Mouse (Mus musculus): ENCODE data around the gene Baiap2l1. TPM values are rescaled to one million over a fixed set of nuclear protein-coding genes. Genes with fewer than 3 reads are reported as not detected.
A peak's percentile ranks its signal among the peaks of the same experiment; 100 is the strongest.

Baiap2l1 gene
- polyA plus RNA-seq, 1 experiment from 2014 or later: 11.0 TPM

DNA sequence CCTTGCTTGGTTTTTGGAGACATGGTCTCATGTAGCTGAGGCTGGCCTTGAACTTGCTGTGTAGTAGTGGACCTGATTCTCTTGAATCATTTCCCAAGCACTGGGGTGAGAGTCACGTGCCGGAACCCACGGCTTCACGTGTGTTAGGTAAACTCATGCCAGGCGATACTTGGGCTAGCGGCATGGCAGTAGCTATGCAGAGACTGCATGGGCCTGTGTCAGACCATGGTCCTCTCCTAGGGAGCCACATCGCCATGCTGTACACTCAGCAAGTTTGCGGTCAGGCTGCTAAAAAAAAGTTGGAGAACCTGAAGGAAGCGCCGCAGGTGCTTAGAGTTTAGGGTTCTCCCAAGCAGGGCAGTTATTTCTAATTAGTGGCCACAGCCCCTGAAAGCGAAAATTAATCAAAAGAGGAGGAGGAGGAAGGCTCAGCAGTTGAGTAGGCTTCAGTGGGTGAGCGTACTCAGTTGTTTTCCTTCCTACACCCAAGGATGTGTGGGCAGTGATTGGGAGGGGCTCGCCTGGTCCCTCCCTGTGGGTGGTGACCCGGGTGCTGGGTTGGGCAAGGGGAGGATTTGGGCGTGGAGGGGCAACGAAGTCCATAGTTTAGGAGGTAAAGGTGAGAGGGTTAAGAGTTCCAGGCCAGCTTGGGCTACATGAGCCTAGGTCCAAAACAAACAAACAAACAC, 103.6 kb downstream of the Baiap2l1 start:
- ATAC-seq (ENCODE audit: insufficient number of reproducible peaks, insufficient read depth, low FRiP score, low read depth): peak; percentile 24; the same call in 1 of the 2 replicates

DNA sequence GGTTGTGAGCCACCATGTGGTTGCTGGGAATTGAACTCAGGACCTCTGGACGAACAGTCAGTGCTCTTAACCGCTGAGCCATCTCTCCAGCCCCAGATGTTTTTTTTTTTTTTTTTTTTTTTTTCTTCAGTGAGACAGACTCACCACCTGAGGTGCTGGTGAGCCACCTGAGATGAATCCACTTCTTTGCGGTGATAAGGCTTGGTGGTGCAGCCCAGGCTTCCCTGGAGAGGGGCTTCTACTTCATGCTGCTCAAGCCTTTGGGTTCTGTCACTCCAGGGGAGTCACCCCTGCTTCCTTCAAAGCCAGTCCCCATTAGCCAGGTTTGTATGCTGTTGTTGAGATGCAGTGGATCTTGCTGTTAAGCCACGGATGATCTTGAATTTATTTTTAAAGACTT, 104.7 kb downstream of the Baiap2l1 start:
- ATAC-seq (ENCODE audit: insufficient number of reproducible peaks, insufficient read depth, low FRiP score, low read depth): no peak
- no peak overlapping the region for H3K4me3 ChIP-seq (ENCODE audit: control insufficient read depth in 1 of 2, insufficient read depth in 1 of 2, low read depth in 1 of 2, low read length in 2 of 2)
- no peak overlapping the region for H3K27ac ChIP-seq (replicated peaks in 1 of 2; ENCODE audit: control insufficient read depth in 1 of 2, insufficient read depth in 1 of 2, low read depth in 2 of 2, low read length in 2 of 2)
- WGBS: 75% methylated on average over 4 of the region's 4 CpGs
- no peak overlapping the region for H3K4me2 ChIP-seq (ENCODE audit: low read length)
- H3K36me3 ChIP-seq (ENCODE audit: control insufficient read depth, insufficient read depth, low read length): peaks cover 9% of the 10 kb centered on the region; the same call in 1 of the 2 replicates
- H3K9ac ChIP-seq (ENCODE audit: low read length): no peak overlapping the region
- H3K9me3 ChIP-seq (ENCODE audit: control insufficient read depth, low read length): no peaks in the 10 kb centered on the region
- no peaks in the 10 kb centered on the region for H3K27me3 ChIP-seq (ENCODE audit: control insufficient read depth, insufficient read depth, low read length)
- H3K4me1 ChIP-seq (ENCODE audit: control insufficient read depth in 2 of 2, insufficient read depth in 2 of 2, low read length in 2 of 2): peaks cover 22 to 23% of the 10 kb centered on the region in 2 experiments

More for the DNA sequence above, 103.6 kb downstream of the Baiap2l1 start:
- Histone ChIP-seq H3K27me3 (ENCODE audit: control insufficient read depth, insufficient read depth, low read length) (no peaks in the 10 kb centered on the region), H3K4me3 (ENCODE audit: control insufficient read depth in 1 of 2, insufficient read depth in 1 of 2, low read depth in 1 of 2, low read length in 2 of 2) (peak overlapping the region; percentile 85 to 99), H3K4me1 (ENCODE audit: control insufficient read depth in 2 of 2, insufficient read depth in 2 of 2, low read length in 2 of 2) (peaks cover 31 to 34% of the 10 kb centered on the region in 2 experiments), H3K27ac (replicated peaks in 1 of 2; ENCODE audit: control insufficient read depth in 1 of 2, insufficient read depth in 1 of 2, low read depth in 2 of 2, low read length in 2 of 2) (peak overlapping the region; percentile 28 to 97; a peak in 2 of 4 replicates), H3K9ac (ENCODE audit: low read length) (peak overlapping the region; percentile 99), H3K9me3 (ENCODE audit: control insufficient read depth, low read length) (no peaks in the 10 kb centered on the region), H3K36me3 (ENCODE audit: control insufficient read depth, insufficient read depth, low read length) (peaks cover 19% of the 10 kb centered on the region; the same call in 1 of the 2 replicates), H3K4me2 (ENCODE audit: low read length) (peak overlapping the region; percentile 75)
- WGBS: 51% methylated on average over 16 of the region's 16 CpGs

DNA sequence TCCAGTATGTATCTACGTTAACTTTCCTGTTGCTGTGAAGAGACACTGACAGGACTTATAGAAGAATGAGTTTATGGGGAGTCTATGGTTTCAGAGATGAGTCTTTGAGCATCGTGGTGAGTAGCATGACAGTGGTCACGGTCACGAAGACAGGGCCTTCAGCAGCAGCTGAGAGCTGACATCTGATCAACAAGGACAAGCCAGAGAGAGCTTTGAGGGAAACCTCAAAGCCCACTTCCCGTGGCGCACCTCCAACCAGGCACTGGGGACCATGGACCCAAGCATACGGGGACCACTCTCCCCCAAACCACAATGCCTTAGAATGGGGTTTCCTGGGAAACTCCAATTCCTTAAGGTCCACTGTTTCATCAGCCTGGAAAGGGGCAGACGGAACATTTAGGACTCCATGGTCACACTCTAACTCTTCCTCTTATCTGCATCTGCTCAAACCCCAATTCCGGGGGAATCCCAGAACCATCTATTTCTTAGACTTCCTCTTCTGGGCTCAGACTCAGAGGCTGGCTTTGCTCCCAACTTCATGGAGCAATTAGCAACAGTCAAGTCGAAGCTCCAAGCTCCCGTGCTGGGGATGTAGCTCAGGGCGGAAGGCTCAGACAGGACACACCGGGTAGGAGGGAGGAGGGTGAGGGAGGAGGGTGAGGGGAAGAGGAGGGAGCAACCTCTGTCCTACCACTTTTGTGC, 105.9 kb downstream of the Baiap2l1 start:
- Histone ChIP-seq H3K27me3 (ENCODE audit: control insufficient read depth, insufficient read depth, low read length) (no peaks in the 10 kb centered on the region), H3K4me2 (ENCODE audit: low read length) (no peak overlapping the region), H3K4me3 (ENCODE audit: control insufficient read depth in 1 of 2, insufficient read depth in 1 of 2, low read depth in 1 of 2, low read length in 2 of 2) (no peak overlapping the region), H3K27ac (replicated peaks in 1 of 2; ENCODE audit: control insufficient read depth in 1 of 2, insufficient read depth in 1 of 2, low read depth in 2 of 2, low read length in 2 of 2) (no peak overlapping the region), H3K4me1 (ENCODE audit: control insufficient read depth in 2 of 2, insufficient read depth in 2 of 2, low read length in 2 of 2) (peaks cover 11 to 16% of the 10 kb centered on the region in 2 experiments), H3K9ac (ENCODE audit: low read length) (no peak overlapping the region), H3K36me3 (ENCODE audit: control insufficient read depth, insufficient read depth, low read length) (peaks cover 2% of the 10 kb centered on the region; the same call in 1 of the 2 replicates), H3K9me3 (ENCODE audit: control insufficient read depth, low read length) (no peaks in the 10 kb centered on the region)
- no peak for ATAC-seq (ENCODE audit: insufficient number of reproducible peaks, insufficient read depth, low FRiP score, low read depth)
- WGBS: 86% methylated on average over 13 of the region's 13 CpGs

DNA sequence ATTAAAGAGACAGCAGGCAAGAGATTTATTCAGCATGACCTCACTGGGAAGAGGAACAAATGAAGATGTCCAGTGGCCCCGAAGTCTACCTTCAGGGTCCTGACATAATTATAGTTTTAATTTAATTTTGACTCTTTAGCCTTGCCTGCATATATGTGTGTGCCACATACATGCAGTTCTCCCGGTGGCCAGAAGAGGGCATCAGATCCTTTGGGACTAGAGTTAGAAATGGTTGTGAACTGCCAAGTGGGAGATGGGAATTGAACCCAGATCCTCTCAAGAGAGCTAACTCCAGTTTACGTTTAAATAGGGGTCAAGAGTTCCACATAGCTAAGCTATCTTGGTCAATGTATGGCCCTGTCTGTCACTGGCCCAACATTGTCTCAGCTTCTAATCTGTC, 108.0 kb downstream of the Baiap2l1 start:
- 79% methylated on average over 3 of the region's 3 CpGs for WGBS
- ATAC-seq (ENCODE audit: insufficient number of reproducible peaks, insufficient read depth, low FRiP score, low read depth): no peak
- peaks cover 5 to 10% of the 10 kb centered on the region in 2 experiments; a peak in 2 of 4 replicates for H3K4me1 ChIP-seq (ENCODE audit: control insufficient read depth in 2 of 2, insufficient read depth in 2 of 2, low read length in 2 of 2)

DNA sequence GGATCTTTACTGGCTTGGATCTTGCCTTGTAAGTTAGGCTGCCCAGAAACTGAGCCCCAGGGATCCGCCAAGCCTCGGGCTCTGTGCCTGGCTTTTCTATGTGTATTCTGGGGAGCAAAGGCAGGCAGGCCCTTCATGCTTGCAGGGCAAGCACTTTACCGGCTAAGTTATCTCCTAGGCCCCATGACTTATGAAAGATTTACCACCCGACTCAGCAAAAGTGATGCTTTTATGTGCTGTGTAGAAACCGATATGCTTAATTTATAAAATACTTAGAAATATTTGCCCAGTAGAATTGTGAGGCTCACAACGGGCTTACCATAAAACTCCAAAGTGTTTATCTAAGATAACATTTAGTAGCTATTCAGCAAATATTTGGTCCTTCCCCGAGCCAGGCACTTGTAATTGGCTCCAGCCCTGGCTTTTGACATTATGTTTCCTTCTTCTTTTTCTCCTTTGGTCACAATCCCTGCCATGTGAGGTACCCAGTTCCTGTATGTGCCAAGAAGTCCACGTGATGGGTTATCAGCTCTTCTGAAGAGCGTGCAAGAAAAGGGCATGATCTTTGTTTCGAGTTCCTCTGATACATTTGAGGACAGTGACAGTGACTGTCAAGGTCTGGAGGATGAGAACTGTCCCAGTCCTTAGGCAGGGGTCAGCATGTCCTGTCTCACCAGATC, 109.9 kb downstream of the Baiap2l1 start:
- peaks cover 0 to 7% of the 10 kb centered on the region in 2 experiments; a peak in 1 of 4 replicates for H3K4me1 ChIP-seq (ENCODE audit: control insufficient read depth in 2 of 2, insufficient read depth in 2 of 2, low read length in 2 of 2)
- ATAC-seq (ENCODE audit: insufficient number of reproducible peaks, insufficient read depth, low FRiP score, low read depth): no peak
- H3K9ac ChIP-seq (ENCODE audit: low read length): no peak overlapping the region
- 46% methylated on average over 10 of the region's 10 CpGs for WGBS
- H3K4me3 ChIP-seq (ENCODE audit: control insufficient read depth in 1 of 2, insufficient read depth in 1 of 2, low read depth in 1 of 2, low read length in 2 of 2): no peak overlapping the region
- H3K36me3 ChIP-seq (ENCODE audit: control insufficient read depth, insufficient read depth, low read length): no peaks in the 10 kb centered on the region
- no peaks in the 10 kb centered on the region for H3K27me3 ChIP-seq (ENCODE audit: control insufficient read depth, insufficient read depth, low read length)
- no peak overlapping the region for H3K4me2 ChIP-seq (ENCODE audit: low read length)
- no peaks in the 10 kb centered on the region for H3K9me3 ChIP-seq (ENCODE audit: control insufficient read depth, low read length)
- no peak overlapping the region for H3K27ac ChIP-seq (replicated peaks in 1 of 2; ENCODE audit: control insufficient read depth in 1 of 2, insufficient read depth in 1 of 2, low read depth in 2 of 2, low read length in 2 of 2)

More for the DNA sequence above, 108.0 kb downstream of the Baiap2l1 start:
- H3K27ac ChIP-seq (replicated peaks in 1 of 2; ENCODE audit: control insufficient read depth in 1 of 2, insufficient read depth in 1 of 2, low read depth in 2 of 2, low read length in 2 of 2): no peak overlapping the region
- H3K27me3 ChIP-seq (ENCODE audit: control insufficient read depth, insufficient read depth, low read length): no peaks in the 10 kb centered on the region
- no peak overlapping the region for H3K9ac ChIP-seq (ENCODE audit: low read length)
- no peak overlapping the region for H3K4me2 ChIP-seq (ENCODE audit: low read length)
- no peaks in the 10 kb centered on the region for H3K9me3 ChIP-seq (ENCODE audit: control insufficient read depth, low read length)
- H3K36me3 ChIP-seq (ENCODE audit: control insufficient read depth, insufficient read depth, low read length): no peaks in the 10 kb centered on the region
- no peak overlapping the region for H3K4me3 ChIP-seq (ENCODE audit: control insufficient read depth in 1 of 2, insufficient read depth in 1 of 2, low read depth in 1 of 2, low read length in 2 of 2)

DNA sequence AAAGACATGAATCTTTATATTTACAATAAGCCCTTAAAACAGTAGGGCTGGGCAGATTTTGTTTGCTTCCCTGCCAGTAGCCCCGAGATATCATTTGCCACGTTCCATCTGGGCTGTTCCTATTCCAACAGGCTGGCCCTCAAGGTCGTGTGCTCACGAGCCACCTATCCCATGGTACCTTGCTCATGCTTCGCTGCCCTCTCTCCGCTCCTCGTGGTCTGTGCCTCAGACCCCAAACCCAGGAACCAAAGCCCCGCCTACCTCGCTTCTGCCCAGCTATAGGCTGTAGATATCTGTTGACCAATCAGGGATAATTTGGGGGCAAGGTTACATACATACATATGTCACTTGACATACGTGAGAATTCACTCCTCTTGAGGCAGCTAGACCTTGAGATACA, 110.6 kb downstream of the Baiap2l1 start:
- H3K4me1 ChIP-seq (ENCODE audit: control insufficient read depth in 2 of 2, insufficient read depth in 2 of 2, low read length in 2 of 2): peaks cover 5 to 13% of the 10 kb centered on the region in 2 experiments; a peak in 2 of 4 replicates
- no peak overlapping the region for H3K4me2 ChIP-seq (ENCODE audit: low read length)

DNA sequence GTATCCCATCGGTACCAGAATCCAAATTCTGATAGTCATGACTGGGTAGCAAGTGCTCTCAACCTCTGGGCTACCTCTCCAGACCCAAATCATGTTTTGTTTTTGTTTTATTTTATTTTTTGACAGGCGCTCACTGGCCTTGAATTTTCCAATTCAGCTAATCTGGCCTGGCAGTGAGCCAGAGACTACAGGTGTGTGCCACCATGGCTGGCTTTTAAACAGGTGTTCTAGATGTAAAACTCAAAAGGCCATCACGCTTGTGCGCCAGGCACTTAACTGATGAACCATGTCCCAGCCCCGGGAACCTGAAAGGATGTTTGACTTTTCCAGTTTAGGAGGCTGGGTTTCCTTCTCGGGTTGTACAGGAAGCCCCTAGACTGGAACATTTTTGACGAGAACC, 111.2 kb downstream of the Baiap2l1 start:
- Histone ChIP-seq H3K27ac (replicated peaks in 1 of 2; ENCODE audit: control insufficient read depth in 1 of 2, insufficient read depth in 1 of 2, low read depth in 2 of 2, low read length in 2 of 2) (no peak overlapping the region), H3K4me1 (ENCODE audit: control insufficient read depth in 2 of 2, insufficient read depth in 2 of 2, low read length in 2 of 2) (peaks cover 5 to 13% of the 10 kb centered on the region in 2 experiments; a peak in 2 of 4 replicates), H3K27me3 (ENCODE audit: control insufficient read depth, insufficient read depth, low read length) (no peaks in the 10 kb centered on the region), H3K4me3 (ENCODE audit: control insufficient read depth in 1 of 2, insufficient read depth in 1 of 2, low read depth in 1 of 2, low read length in 2 of 2) (no peak overlapping the region), H3K36me3 (ENCODE audit: control insufficient read depth, insufficient read depth, low read length) (no peaks in the 10 kb centered on the region), H3K4me2 (ENCODE audit: low read length) (no peak overlapping the region), H3K9me3 (ENCODE audit: control insufficient read depth, low read length) (no peaks in the 10 kb centered on the region), H3K9ac (ENCODE audit: low read length) (no peak overlapping the region)
- no peak for ATAC-seq (ENCODE audit: insufficient number of reproducible peaks, insufficient read depth, low FRiP score, low read depth)
- WGBS: 66% methylated on average over 7 of the region's 7 CpGs

More for the DNA sequence above, 110.6 kb downstream of the Baiap2l1 start:
- H3K36me3 ChIP-seq (ENCODE audit: control insufficient read depth, insufficient read depth, low read length): no peaks in the 10 kb centered on the region
- 79% methylated on average over 10 of the region's 10 CpGs for WGBS
- no peak overlapping the region for H3K4me3 ChIP-seq (ENCODE audit: control insufficient read depth in 1 of 2, insufficient read depth in 1 of 2, low read depth in 1 of 2, low read length in 2 of 2)
- ATAC-seq (ENCODE audit: insufficient number of reproducible peaks, insufficient read depth, low FRiP score, low read depth): no peak
- H3K9me3 ChIP-seq (ENCODE audit: control insufficient read depth, low read length): no peaks in the 10 kb centered on the region
- H3K27me3 ChIP-seq (ENCODE audit: control insufficient read depth, insufficient read depth, low read length): no peaks in the 10 kb centered on the region
- H3K27ac ChIP-seq (replicated peaks in 1 of 2; ENCODE audit: control insufficient read depth in 1 of 2, insufficient read depth in 1 of 2, low read depth in 2 of 2, low read length in 2 of 2): no peak overlapping the region
- no peak overlapping the region for H3K9ac ChIP-seq (ENCODE audit: low read length)

Measured in heart, embryonic 14.5 days (tissue).